Mouse (Mus musculus): ENCODE results near the gene Tmem189. TPM values are rescaled to one million over a fixed set of nuclear protein-coding genes. Genes with fewer than 3 reads are reported as not detected.

The Tmem189 gene
- polyA plus RNA-seq, 1 experiment from 2014 or later, result 27.5 TPM

- DNase-seq (ENCODE audit: low spot score) (no peak), ATAC-seq (ENCODE audit: low FRiP score) (no peak)
- Histone ChIP-seq H3K4me3 (ENCODE audit: low read depth, low read length) (no peak overlapping the region), H3K36me3 (ENCODE audit: control insufficient read depth, insufficient read depth, low read length) (no peaks in the 10 kb centered on the region), H3K4me1 (replicated peaks; ENCODE audit: control insufficient read depth, insufficient read depth, low read length) (no peaks in the 10 kb centered on the region), H3K27me3 (ENCODE audit: control insufficient read depth, insufficient read depth, low read length) (no peaks in the 10 kb centered on the region), H3K27ac (ENCODE audit: low read depth, low read length) (no peak overlapping the region), H3K9me3 (ENCODE audit: control insufficient read depth, low read length) (no peaks in the 10 kb centered on the region), H3K4me2 (replicated peaks; ENCODE audit: low read depth, low read length) (no peak overlapping the region), H3K9ac (ENCODE audit: low read depth, low read length) (no peak overlapping the region)
- 61% methylated on average over 15 of the region's 15 CpGs for WGBS
Observed at GRCm38 (mm10) chr2:167708373-167708772, 18.8 kb upstream of the Tmem189 start.

- Histone ChIP-seq H3K27ac (ENCODE audit: low read depth, low read length) (no peak overlapping the region), H3K4me2 (replicated peaks; ENCODE audit: low read depth, low read length) (no peak overlapping the region), H3K9ac (ENCODE audit: low read depth, low read length) (no peak overlapping the region), H3K4me1 (replicated peaks; ENCODE audit: control insufficient read depth, insufficient read depth, low read length) (no peaks in the 10 kb centered on the region), H3K9me3 (ENCODE audit: control insufficient read depth, low read length) (no peaks in the 10 kb centered on the region), H3K36me3 (ENCODE audit: control insufficient read depth, insufficient read depth, low read length) (no peaks in the 10 kb centered on the region), H3K4me3 (ENCODE audit: low read depth, low read length) (no peak overlapping the region), H3K27me3 (ENCODE audit: control insufficient read depth, insufficient read depth, low read length) (no peaks in the 10 kb centered on the region)
- ATAC-seq (ENCODE audit: low FRiP score), result no peak
- no peak for DNase-seq (ENCODE audit: low spot score)
- WGBS, result 77% methylated on average over 11 of the region's 11 CpGs
Observed at GRCm38 (mm10) chr2:167706183-167706939, 16.7 kb upstream of the Tmem189 start.

GRCm38 (mm10) chr2:167704409-167704808, 14.8 kb upstream of the Tmem189 start:
- no peak overlapping the region for H3K4me3 ChIP-seq (ENCODE audit: low read depth, low read length)
- H3K4me1 ChIP-seq (replicated peaks; ENCODE audit: control insufficient read depth, insufficient read depth, low read length), result no peaks in the 10 kb centered on the region
- H3K27me3 ChIP-seq (ENCODE audit: control insufficient read depth, insufficient read depth, low read length), result no peaks in the 10 kb centered on the region
- no peaks in the 10 kb centered on the region for H3K9me3 ChIP-seq (ENCODE audit: control insufficient read depth, low read length)
- no peaks in the 10 kb centered on the region for H3K36me3 ChIP-seq (ENCODE audit: control insufficient read depth, insufficient read depth, low read length)
- 89% methylated on average over 4 of the region's 4 CpGs for WGBS
- DNase-seq (ENCODE audit: low spot score) (no peak), ATAC-seq (ENCODE audit: low FRiP score) (no peak)
- H3K4me2 ChIP-seq (replicated peaks; ENCODE audit: low read depth, low read length), result no peak overlapping the region
- no peak overlapping the region for H3K9ac ChIP-seq (ENCODE audit: low read depth, low read length)
- H3K27ac ChIP-seq (ENCODE audit: low read depth, low read length), result no peak overlapping the region

- ATAC-seq (ENCODE audit: low FRiP score) (no peak), DNase-seq (ENCODE audit: low spot score) (no peak)
- WGBS, result 76% methylated on average over 6 of the region's 6 CpGs
- Histone ChIP-seq H3K9me3 (ENCODE audit: control insufficient read depth, low read length) (no peaks in the 10 kb centered on the region), H3K4me2 (replicated peaks; ENCODE audit: low read depth, low read length) (no peak overlapping the region), H3K36me3 (ENCODE audit: control insufficient read depth, insufficient read depth, low read length) (no peaks in the 10 kb centered on the region), H3K27me3 (ENCODE audit: control insufficient read depth, insufficient read depth, low read length) (no peaks in the 10 kb centered on the region), H3K9ac (ENCODE audit: low read depth, low read length) (no peak overlapping the region), H3K27ac (ENCODE audit: low read depth, low read length) (no peak overlapping the region), H3K4me1 (replicated peaks; ENCODE audit: control insufficient read depth, insufficient read depth, low read length) (no peaks in the 10 kb centered on the region), H3K4me3 (ENCODE audit: low read depth, low read length) (no peak overlapping the region)
Observed at GRCm38 (mm10) chr2:167702126-167702525, 12.5 kb upstream of the Tmem189 start.

- Histone ChIP-seq H3K4me2 (replicated peaks; ENCODE audit: low read depth, low read length) (no peak overlapping the region), H3K27ac (ENCODE audit: low read depth, low read length) (no peak overlapping the region), H3K36me3 (ENCODE audit: control insufficient read depth, insufficient read depth, low read length) (no peaks in the 10 kb centered on the region), H3K4me3 (ENCODE audit: low read depth, low read length) (no peak overlapping the region), H3K9me3 (ENCODE audit: control insufficient read depth, low read length) (no peaks in the 10 kb centered on the region), H3K27me3 (ENCODE audit: control insufficient read depth, insufficient read depth, low read length) (no peaks in the 10 kb centered on the region), H3K4me1 (replicated peaks; ENCODE audit: control insufficient read depth, insufficient read depth, low read length) (no peaks in the 10 kb centered on the region), H3K9ac (ENCODE audit: low read depth, low read length) (no peak overlapping the region)
- WGBS, result 77% methylated on average over 5 of the region's 5 CpGs
- no peak for DNase-seq (ENCODE audit: low spot score)
- no peak for ATAC-seq (ENCODE audit: low FRiP score)
Observed at GRCm38 (mm10) chr2:167701472-167701871, 11.8 kb upstream of the Tmem189 start.

GRCm38 (mm10) chr2:167700018-167700417, 10.4 kb upstream of the Tmem189 start:
- WGBS, result 81% methylated on average over 5 of the region's 5 CpGs
- Histone ChIP-seq H3K9me3 (ENCODE audit: control insufficient read depth, low read length) (no peaks in the 10 kb centered on the region), H3K4me2 (replicated peaks; ENCODE audit: low read depth, low read length) (no peak overlapping the region), H3K27ac (ENCODE audit: low read depth, low read length) (no peak overlapping the region), H3K4me3 (ENCODE audit: low read depth, low read length) (no peak overlapping the region), H3K9ac (ENCODE audit: low read depth, low read length) (no peak overlapping the region), H3K27me3 (ENCODE audit: control insufficient read depth, insufficient read depth, low read length) (no peaks in the 10 kb centered on the region), H3K4me1 (replicated peaks; ENCODE audit: control insufficient read depth, insufficient read depth, low read length) (no peaks in the 10 kb centered on the region), H3K36me3 (ENCODE audit: control insufficient read depth, insufficient read depth, low read length) (no peaks in the 10 kb centered on the region)
- DNase-seq (ENCODE audit: low spot score), result no peak
- ATAC-seq (ENCODE audit: low FRiP score), result no peak

- no peaks in the 10 kb centered on the region for H3K36me3 ChIP-seq (ENCODE audit: control insufficient read depth, insufficient read depth, low read length)
- no peaks in the 10 kb centered on the region for H3K4me1 ChIP-seq (replicated peaks; ENCODE audit: control insufficient read depth, insufficient read depth, low read length)
- WGBS, result 60% methylated on average over 5 of the region's 5 CpGs
- no peak overlapping the region for H3K9ac ChIP-seq (ENCODE audit: low read depth, low read length)
- no peaks in the 10 kb centered on the region for H3K27me3 ChIP-seq (ENCODE audit: control insufficient read depth, insufficient read depth, low read length)
- ATAC-seq (ENCODE audit: low FRiP score), result no peak
- H3K27ac ChIP-seq (ENCODE audit: low read depth, low read length), result no peak overlapping the region
- no peak overlapping the region for H3K4me2 ChIP-seq (replicated peaks; ENCODE audit: low read depth, low read length)
- no peaks in the 10 kb centered on the region for H3K9me3 ChIP-seq (ENCODE audit: control insufficient read depth, low read length)
- DNase-seq (ENCODE audit: low spot score), result no peak
- no peak overlapping the region for H3K4me3 ChIP-seq (ENCODE audit: low read depth, low read length)
Observed at GRCm38 (mm10) chr2:167697902-167698301, 8.3 kb upstream of the Tmem189 start.

GRCm38 (mm10) chr2:167696143-167696542, 6.5 kb upstream of the Tmem189 start:
- H3K27me3 ChIP-seq (ENCODE audit: control insufficient read depth, insufficient read depth, low read length), result peaks cover under 1% of the 10 kb centered on the region; the same call in 1 of the 2 replicates
- no peak overlapping the region for H3K9ac ChIP-seq (ENCODE audit: low read depth, low read length)
- no peak for DNase-seq (ENCODE audit: low spot score)
- no peaks in the 10 kb centered on the region for H3K36me3 ChIP-seq (ENCODE audit: control insufficient read depth, insufficient read depth, low read length)
- WGBS, result 85% methylated on average over 7 of the region's 7 CpGs
- no peaks in the 10 kb centered on the region for H3K4me1 ChIP-seq (replicated peaks; ENCODE audit: control insufficient read depth, insufficient read depth, low read length)
- no peak overlapping the region for H3K4me2 ChIP-seq (replicated peaks; ENCODE audit: low read depth, low read length)
- H3K9me3 ChIP-seq (ENCODE audit: control insufficient read depth, low read length), result no peaks in the 10 kb centered on the region
- no peak overlapping the region for H3K4me3 ChIP-seq (ENCODE audit: low read depth, low read length)
- H3K27ac ChIP-seq (ENCODE audit: low read depth, low read length), result no peak overlapping the region
- ATAC-seq (ENCODE audit: low FRiP score), result no peak

- H3K4me3 ChIP-seq (ENCODE audit: low read depth, low read length), result no peak overlapping the region
- ATAC-seq (ENCODE audit: low FRiP score), result no peak
- no peak overlapping the region for H3K4me2 ChIP-seq (replicated peaks; ENCODE audit: low read depth, low read length)
- no peaks in the 10 kb centered on the region for H3K36me3 ChIP-seq (ENCODE audit: control insufficient read depth, insufficient read depth, low read length)
- 72% methylated on average over 14 of the region's 14 CpGs for WGBS
- no peak overlapping the region for H3K27ac ChIP-seq (ENCODE audit: low read depth, low read length)
- no peaks in the 10 kb centered on the region for H3K9me3 ChIP-seq (ENCODE audit: control insufficient read depth, low read length)
- no peaks in the 10 kb centered on the region for H3K4me1 ChIP-seq (replicated peaks; ENCODE audit: control insufficient read depth, insufficient read depth, low read length)
- DNase-seq (ENCODE audit: low spot score), result no peak
- peaks cover 7% of the 10 kb centered on the region for H3K27me3 ChIP-seq (ENCODE audit: control insufficient read depth, insufficient read depth, low read length)
- H3K9ac ChIP-seq (ENCODE audit: low read depth, low read length), result no peak overlapping the region
Observed at GRCm38 (mm10) chr2:167695491-167695890, 5.9 kb upstream of the Tmem189 start.
